Mouse (Mus musculus): Measurements from ENCODE around the gene Itpr2.
"Not testable (repeated sequence)": the region's sequence is repeated elsewhere in the genome, so short reads cannot be mapped to it uniquely, and the experiment has no call there.

Gene Itpr2

DNA sequence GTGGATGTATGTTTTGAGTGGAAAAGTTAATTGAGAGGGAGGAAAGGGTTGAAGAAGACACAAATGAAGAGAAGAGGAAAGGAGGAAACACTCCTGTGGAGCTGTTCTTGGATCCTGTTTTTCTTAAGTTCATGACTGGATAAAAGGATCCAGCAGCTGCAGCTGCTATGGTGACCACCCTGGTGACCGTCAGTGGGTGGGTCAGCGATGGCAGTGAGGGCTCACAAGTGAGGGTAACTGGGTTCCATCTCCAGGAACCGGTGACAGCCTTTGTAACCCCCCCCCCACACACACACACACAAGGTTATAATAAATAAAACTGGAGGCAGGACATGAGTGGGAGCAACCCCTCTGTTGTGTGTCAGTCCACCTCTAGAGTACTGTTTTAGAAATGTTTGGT, 833 bp upstream of the Itpr2 start:
- no peak for DNase-seq

DNA sequence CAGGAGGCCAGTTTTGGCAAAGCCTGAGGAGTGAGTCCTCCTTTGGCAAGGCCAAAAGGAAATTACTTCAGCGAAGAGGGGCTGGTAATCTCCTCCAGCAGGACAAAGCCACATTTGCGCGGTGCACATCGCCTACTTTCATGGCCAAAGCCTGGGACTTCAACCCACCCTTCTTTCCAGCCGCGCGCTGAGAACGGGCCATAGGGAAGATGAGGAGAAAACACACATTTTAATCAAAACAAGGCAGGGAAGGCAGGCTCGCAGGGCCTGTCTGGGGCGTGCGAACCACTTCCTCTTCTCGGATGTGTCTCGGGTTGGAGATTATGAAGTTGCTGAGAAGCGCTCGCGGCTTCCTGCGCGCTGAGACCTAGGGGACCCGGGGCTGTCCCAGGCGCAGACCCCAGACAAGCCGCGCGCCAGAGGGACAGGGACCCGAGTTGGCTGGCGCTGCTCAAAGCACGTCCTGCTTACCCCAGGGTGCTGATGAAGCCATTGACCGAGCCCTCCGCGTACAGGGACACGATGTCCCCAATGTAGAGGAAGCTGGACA, 632 bp downstream of the Itpr2 start:
- peak; percentile 74 for DNase-seq

DNA sequence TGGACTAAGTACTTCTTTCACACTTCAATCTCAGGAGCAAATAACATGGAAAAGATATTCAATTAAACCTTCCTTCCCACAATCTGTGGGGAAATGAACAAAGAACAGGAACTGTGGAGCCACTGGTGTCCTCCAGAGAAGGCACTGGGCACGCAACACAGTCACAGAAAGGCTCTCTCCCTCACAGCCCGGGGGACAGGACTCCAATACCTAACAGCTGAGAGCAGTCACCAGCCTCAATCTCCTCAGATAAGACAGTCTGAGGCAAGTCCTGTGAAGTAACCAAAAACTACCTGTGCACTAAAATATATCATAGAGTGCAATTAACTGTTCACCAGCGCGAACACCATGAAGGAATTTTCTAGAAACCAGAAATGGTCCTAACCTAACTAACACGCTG, 1.3 kb downstream of the Itpr2 start:
- DNase-seq = peak; percentile 26

DNA sequence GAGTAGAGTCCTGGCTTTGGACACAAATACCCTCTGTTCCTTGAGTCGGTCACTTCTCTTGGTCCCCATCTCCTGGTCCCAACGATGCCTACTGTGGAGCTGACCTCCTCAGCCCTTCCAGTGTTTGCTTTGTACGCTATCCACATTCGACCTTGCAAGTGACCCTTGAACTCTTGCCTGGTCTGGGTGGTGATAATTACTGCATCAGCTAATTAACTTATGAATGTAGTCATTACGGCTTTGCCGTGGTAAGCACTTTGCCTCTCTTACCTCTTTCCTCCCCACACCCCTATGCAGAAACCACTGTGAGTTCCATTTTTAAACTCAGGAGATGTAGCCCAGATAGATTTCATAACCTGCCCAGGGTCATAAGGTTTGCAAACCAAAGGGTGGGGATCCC, 1.8 kb downstream of the Itpr2 start:
- DNase-seq = peak; percentile 38

DNA sequence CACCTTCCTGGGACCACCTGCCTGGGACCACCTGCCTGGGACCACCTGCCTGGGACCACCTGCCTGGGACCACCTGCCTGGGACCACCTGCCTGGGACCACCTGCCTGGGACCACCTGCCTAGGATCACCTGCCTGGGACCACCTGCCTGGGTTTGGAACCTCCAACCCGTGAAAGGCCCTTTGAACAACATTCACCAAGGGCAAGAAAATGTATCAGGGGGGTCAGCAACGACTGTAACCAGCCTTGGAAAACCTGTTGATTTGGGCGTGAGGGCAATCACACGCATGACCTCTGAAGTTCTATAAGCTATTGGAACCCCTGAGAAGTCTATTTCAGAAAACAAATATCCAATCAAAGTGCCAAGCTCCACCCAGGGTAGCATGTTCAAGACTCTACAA, 2.5 kb downstream of the Itpr2 start:
- DNase-seq = no peak

DNA sequence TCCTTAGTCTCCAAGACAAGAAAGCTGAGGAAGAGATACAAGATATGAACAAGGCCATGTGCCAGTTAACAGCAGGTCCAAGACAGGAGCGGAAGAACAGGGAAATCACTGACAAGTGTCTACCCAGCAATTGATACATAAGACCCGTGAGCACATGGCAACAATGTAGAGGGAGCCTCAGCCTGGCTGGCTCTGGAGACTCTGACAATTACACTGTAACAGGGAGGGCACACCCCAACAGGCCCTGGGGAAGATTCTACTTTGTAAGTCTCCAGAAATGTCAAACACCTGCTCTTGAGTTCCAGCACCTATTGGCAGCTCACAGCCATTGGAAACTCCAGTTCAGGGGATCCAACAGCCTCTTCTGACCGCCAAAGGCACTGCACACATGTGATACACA, 3.6 kb downstream of the Itpr2 start:
- DNase-seq = no peak

DNA sequence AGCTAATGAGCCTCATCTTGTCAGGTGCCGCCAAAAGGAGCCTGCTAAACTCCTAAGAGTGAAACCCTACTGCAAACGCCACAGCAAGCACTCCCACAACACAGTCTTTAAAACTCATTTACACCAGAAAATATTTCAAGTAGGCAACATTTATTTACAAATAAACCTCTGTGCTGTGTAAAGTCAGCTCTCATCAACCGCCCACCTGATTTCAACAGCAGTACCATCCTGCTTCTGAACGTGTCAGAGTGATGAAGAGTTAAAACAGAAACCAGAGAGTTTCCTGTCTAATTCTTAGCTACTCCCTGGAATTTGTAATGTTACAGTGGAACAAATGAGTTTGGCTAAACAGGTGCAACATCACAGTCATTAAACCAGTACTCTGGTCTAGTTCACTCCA, 4.2 kb downstream of the Itpr2 start:
- DNase-seq = no peak

DNA sequence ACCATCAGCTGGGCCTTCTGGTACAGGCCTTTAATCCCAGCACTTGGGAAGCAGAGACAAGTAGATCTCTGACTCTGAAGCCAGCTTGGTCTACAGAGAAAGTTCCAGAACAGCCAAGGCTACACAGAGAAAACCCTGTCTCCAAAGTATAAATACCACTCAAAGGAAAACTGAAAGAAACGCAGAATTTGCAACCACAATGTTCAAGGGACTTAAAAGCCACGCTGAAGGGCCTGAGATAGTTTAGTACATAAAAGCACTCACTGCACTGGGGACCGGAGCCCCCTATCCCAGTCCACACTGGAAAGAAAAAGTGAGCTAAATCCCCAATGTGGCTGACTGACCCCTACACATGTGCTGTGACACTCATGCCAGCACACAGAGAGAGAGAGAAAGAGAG, 4.6 kb downstream of the Itpr2 start:
- DNase-seq = no peak

DNA sequence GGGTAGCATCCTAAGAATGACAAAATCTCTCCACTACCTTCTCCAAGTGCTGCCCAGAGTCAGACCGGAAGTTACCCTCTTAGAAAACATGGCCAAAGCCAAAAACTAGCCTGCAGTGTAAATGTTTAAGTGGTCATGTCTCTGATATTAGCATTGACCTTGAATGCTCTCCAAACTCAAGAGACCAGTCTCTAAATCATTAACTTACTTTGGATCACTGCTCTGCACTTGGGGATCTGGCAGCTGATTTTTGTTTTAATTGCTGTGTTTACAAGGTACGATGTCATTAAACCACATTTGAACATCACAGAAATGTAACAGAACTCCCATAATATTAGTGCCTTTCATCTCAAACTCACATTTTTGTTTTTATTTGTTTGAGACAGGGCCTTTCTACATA, 10.3 kb downstream of the Itpr2 start:
- DNase-seq = peak; percentile 36

DNA sequence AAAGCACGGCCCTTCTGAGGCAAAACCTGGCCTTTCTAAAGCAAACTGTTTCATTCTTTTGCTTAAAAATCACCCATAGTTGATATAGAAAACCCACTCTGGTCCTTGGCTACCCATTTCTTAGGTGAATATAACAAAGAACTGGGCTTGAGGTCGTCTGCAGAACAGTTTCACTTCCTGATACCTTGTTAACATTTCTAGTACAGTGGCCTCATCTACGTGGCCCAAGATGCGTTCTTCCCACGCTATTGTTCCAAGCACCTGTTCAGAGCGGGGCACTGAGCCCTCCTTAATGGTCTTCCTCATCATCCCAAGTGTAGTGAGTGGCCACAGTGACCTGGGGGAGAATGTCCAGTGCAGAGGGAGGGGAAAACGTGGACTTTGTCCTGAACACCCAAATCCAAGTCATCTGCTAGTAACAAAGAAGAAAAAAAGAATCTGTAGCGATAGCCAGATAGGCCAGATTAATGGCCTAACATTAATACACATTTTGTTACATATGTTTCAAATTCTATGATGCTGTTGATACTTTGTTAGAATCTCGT, 11.5 kb downstream of the Itpr2 start:
- peak; percentile 30 for DNase-seq

DNA sequence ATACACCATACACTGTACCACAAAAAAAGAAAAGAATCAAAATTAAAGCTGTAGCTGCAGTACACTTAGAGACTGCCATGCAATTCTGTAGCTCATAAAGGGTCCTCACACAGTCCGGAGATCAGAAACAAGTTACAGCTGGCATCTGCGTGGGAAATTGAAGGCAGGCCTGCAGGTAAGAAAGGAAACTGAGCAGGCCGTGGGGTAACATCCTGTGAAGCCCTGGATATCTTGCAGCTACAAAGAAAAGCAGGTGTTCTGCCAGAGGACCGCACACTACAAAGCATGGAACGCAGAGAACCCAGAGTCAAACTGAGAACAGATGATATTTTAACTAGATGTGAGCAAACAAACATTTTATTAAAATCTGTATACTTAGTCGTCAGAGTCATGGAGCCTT, 12.2 kb downstream of the Itpr2 start:
- DNase-seq = no peak

DNA sequence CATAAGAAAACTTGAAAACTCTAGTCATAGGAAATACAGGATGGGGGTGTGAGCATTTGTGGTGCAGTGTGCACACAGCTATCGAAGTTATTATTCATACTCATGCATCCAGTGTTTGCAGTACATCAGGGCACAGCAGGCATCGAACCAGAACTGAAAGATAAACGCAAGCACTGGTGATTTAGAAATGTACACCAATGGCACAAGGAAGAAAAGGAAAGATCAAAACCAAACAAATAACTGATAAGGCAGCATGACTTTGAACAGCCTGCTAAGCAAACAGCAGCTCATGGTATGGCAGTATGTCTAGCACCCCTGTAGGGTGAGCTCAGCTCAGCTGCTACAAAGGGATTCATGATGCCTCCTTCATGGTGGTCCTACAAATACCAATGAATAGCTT, 13.3 kb downstream of the Itpr2 start:
- no peak for DNase-seq

DNA sequence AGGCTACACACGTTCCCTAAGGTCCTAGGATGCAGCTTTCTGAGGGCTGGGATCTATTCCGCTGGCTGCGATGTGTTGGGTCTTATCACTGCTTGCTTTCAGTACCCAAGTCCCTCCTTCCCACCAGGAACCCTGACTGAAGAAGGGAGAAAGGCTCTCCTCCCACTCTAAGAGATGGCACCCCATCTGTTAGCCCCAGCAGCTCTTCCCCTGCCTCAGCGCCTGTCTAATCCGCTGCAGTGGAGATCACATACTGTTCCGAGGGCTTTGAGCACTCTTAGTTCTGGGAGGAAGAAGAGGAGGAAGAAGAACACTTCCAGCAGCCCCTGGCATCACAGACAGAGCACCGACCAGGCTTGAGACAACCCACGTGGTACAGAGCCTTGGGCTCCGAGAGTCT, 14.9 kb downstream of the Itpr2 start:
- no peak for DNase-seq

DNA sequence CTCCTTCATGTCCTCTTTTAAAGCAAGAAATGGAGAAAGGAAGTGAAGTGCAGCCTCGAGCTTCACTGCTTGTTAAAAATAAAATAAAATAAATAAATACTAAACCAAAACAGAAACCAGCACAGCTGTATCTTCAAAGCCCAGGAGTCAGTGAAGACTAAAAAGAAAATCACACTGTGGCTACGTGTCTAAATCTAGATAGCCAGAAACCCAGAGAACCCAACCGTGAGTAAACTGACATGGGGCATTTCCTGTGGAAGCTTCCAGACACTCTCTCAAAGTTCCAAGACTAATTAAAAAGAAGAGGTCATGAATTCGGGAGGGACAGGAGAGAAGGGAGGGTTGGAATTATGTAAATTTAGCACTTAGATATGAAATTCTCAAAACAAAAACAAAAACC, 15.9 kb downstream of the Itpr2 start:
- no peak for DNase-seq

DNA sequence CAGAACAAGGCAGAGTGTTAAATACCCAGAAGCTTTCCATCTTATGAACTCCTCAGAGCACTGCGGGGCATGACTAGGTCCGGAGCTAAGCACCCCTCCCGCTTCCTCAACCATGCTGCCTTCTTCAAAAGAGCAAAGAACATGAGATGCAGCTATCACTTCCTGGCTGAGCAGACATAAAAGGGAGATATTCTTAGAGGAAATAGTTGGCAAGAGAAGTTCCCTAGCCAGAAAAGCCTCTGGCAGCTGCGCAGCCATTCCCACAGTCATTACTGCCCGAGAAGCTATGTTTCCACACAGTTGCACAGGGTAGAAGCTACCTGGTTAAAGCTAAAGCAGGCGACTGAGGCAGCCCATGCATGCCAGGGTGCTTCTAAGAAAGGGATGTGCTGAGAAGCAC, 20.6 kb downstream of the Itpr2 start:
- DNase-seq = no peak

DNA sequence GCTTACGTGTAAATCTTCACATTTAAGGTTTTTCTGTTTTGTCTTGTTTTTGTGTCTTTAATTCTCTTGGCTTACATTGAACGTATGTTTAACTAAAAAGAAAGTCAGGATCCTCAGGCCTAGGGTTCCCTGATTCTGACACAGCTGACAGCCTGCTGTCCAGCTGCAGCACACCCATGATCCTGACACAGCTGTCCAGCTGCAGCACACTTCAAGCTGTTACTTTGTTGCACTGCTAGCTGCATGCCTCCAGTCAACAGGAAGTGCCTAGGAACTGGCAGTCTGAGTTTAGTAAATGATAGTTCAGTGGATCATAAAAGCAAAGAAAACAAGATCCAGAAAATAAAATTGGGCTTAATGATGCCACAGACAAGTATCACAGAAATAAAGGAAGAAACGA, 21.1 kb downstream of the Itpr2 start:
- no peak for DNase-seq

DNA sequence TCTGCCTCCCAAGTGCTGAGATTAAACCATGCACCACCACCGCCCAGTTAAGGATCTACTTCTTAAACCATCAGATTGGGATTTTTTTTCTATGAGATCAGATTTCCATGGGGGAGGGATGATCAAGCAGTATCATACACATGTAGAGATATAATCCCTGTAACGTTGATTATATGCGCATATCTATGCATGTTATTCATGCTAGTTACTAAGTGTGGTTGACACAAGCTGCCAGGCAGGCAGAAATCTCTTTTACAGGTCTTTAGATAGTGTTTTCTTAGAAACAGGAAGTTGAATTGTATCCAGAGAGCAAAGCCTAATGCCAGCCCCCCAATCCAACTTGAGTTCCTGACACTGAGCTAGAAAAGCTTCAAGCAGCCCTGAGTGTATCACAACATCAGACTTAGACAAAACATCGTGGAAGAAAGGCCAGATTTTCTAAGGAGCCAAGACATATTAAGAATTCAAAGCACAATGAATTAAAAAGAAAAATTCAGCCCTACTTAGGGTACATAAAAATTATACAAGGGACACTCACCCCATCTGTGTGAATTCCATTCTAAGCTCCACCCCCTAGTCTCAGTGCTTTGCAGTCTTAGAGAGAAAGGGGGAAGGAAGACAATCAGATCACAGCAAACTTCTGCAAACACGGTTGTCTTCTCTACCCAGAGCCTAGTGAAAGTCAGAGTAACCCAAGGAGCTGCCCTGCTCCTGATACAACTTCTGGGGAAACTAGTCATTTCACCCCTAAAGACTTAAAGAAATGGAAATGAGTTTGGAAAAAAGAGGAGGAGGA, 22.9 kb downstream of the Itpr2 start:
- DNase-seq = no peak

DNA sequence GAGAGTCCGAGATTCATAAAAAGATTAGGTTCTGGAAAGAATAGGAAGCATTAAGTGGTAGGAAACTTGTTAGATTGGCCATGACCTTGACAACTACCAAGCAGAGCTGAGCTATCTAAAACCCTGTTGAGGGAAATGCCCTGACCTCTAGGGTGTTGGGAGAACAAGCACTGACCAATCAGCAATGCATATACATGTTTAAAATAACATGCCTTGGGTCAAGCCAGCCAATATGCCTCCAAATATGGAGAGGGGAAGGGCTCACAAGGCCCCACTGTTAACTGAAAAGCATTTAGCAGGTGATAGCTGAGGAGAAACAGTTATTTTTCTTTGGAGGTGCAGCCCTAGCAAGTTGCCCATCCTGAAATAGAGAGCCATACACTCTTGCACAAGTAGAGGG, 25.2 kb downstream of the Itpr2 start:
- DNase-seq = no peak

DNA sequence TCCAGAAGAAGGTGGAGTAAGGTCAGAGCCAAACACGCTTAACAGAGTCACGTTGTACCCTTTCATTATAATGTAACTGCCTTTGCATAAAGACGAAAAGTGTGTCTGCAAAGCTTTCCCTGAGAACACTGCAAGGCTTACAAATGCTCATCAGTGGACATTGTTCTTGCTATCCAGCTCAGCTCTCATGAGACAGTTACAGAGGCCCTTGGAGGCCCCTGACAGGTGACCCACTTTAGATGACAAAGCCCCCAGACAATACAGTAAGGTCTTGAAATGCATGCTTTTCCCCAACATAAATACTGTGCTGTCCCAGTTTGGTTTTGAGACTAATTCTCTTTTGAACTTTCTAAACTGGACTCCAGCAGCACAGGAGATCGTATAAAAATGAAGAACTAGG, 27.9 kb downstream of the Itpr2 start:
- DNase-seq = no peak

DNA sequence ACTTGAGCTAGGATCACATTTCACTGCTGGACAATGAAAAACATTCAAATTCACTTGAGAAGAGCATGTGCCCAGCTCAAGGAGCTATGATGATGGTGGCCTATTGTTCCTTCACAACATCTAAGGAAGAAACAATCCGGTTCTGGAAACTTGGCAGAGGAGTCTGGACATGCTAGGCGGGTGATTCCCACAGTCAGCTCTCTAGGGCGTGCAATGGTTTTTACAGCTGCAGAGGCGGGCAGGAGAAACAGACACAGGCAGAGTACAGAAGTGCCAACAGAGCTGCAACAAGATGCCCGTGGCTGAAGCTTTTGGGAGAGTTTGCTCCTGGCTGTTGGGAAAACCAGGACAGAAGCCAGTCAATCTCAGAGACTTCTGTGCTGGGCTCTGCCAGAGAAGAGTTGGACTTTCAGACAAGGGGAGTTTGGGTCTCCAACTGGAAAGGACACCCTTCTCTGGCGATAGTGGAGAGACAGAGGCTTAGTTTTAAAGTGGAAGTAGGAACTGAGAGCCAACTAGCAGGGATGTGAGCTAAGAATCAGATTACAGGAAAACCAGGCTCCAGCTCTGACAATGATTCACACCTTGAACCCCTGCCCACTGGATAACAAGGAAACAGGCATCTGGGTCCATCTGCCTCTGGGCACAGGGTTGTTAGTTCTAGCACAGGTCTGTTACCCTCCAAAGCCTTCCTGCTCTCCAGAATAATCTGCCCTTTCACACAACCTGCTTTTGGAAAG, 28.6 kb downstream of the Itpr2 start:
- no peak for DNase-seq

DNA sequence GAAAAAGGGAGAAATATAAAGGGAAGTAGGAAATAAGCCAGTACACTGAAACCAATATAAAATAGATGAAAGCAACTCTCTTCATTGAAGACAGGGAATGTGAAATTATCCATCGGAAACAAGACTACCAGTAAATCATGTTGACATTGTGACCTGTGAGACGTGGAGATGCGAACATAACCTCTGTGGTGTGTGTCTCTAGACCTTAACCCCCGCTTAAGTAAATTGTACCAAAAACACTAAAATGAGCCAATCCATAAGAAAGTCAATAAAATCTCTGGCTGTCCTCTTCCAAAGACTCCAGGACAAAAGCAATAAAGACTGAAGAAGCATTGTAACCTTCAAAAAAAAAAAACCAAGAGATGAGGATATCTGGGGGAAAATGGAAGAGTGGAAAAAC, 31.6 kb downstream of the Itpr2 start:
- DNase-seq = no peak

DNA sequence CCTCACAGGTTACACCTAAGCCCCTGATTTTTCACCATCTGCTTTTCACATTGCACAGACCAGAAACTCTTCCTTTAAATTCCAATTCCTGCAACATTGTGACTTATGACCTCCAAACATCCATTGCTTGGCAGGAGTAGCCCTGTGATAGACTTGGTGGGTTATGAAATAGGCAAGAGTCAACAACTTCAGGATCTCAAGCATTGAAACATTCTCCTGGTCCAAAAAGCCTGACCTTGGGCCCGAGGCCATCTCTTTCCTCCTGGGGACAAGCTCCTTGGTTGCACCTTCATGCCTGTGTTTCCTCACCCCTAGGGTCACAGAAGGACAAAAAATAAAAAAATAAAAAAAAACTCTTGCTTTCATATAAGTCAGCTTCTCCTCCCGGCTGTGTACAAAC, 32.1 kb downstream of the Itpr2 start:
- DNase-seq = no peak

DNA sequence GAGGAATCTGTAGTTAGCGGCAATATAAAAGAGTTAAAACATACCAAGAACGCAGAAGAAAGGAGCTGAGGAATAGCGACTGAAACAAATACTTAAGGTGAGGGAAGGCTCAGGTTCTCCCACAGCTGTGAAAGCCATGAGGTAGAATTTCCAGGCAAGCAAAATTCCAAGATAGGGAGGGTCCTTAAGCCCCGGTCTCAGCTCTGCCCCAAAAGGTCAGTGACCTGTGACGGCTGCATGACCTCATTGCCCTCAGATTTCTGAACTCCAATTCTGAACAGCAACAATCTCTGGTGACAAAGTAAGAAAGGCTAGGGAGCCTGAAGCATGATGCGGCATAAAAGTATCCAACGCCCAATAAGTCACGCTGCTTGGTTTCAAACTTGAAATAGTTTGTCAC, 33.7 kb downstream of the Itpr2 start:
- no peak for DNase-seq

DNA sequence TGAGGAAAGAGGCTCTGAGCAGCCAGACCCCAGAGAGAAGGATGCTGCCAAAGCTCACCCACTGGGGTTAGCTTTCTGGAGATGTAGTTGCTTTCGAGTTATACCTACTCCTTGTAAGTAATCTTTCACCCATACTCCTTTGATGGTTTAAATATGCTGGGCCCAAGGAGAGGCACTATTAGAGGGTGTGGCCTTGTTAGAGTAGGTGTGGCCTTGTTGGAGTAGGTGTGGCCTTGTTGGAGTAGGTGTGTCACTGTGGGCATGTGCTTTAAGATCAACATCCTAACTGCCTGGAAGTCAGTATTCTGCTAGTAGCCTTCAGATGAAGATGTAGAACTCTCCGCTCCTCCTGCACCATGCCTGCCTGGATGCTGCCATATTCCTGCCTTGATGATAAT, 37.4 kb downstream of the Itpr2 start:
- DNase-seq = not testable (repeated sequence)

All from kidney, adult 18-20 months (tissue).